Comparison of ENCODE assay signal across 8 mouse cellular contexts in genomic region chr6:129534057-129534456, GRCm38 (mm10). TPM values are rescaled to one million over a fixed set of nuclear protein-coding genes. Genes with fewer than 3 reads are reported as not detected.
DNase-seq lines count a peak whose midpoint lies in the region; ATAC-seq and TF ChIP-seq lines count a peak whose summit lies in the region.

No protein-coding gene starts in this region.

- H3K4me3 ChIP-seq in kidney, postnatal 0 days (replicated peaks; ENCODE audit: low read depth, low read length), result peak overlapping the region; percentile 95
- H3K4me3 ChIP-seq in ES-Bruce4 (ENCODE audit: low read depth, low read length), result peak overlapping the region; percentile 56
- peak overlapping the region; percentile 96 for H3K4me3 ChIP-seq in cerebellum, adult 2 months (replicated peaks; ENCODE audit: insufficient read depth, low read depth, low read length)
- peak overlapping the region; percentile 83 for H3K4me3 ChIP-seq in hindbrain, embryonic 10.5 days
- H3K4me3 ChIP-seq in midbrain, embryonic 11.5 days (ENCODE audit: low read depth, low read length), result peak overlapping the region; percentile 74

- H3K4me2 ChIP-seq in kidney, postnatal 0 days (ENCODE audit: low read length), result peak overlapping the region; percentile 83
- peak overlapping the region; percentile 56 for H3K4me2 ChIP-seq in midbrain, embryonic 11.5 days

- no peak; the same call in 1 of the 2 replicates for ATAC-seq in kidney, postnatal 0 days (replicated peaks; ENCODE audit: low FRiP score, low read depth)
- peak; percentile 57 for ATAC-seq in midbrain, embryonic 11.5 days (ENCODE audit: low FRiP score)

- peak overlapping the region; percentile 91 for H3K9ac ChIP-seq in kidney, postnatal 0 days (ENCODE audit: low read depth, low read length)
- H3K9ac ChIP-seq in ES-Bruce4 (ENCODE audit: low read depth, poor library complexity, severe bottlenecking), result peak overlapping the region; percentile 50
- H3K9ac ChIP-seq in midbrain, embryonic 11.5 days (ENCODE audit: low read length), result peak overlapping the region; percentile 76

- 14% methylated on average over 9 of the region's 9 CpGs for WGBS in kidney, postnatal 0 days
- 1% methylated on average over 9 of the region's 9 CpGs for WGBS in cerebellum, adult 2 months
- 27% methylated on average over 9 of the region's 9 CpGs for WGBS in hindbrain, embryonic 10.5 days
- 14% methylated on average over 9 of the region's 9 CpGs for WGBS in midbrain, embryonic 11.5 days

- peaks cover 11% of the 10 kb centered on the region for H3K4me1 ChIP-seq in kidney, postnatal 0 days (replicated peaks; ENCODE audit: insufficient read depth, low read length)
- H3K4me1 ChIP-seq in ES-Bruce4 (ENCODE audit: control insufficient read depth, insufficient read depth, low read length), result no peaks in the 10 kb centered on the region
- H3K4me1 ChIP-seq in cerebellum, adult 2 months (ENCODE audit: control insufficient read depth, insufficient read depth, low read length), result peaks cover 5% of the 10 kb centered on the region
- H3K4me1 ChIP-seq in hindbrain, embryonic 10.5 days (replicated peaks), result peaks cover 23% of the 10 kb centered on the region
- peaks cover 5% of the 10 kb centered on the region; the same call in 1 of the 2 replicates for H3K4me1 ChIP-seq in midbrain, embryonic 11.5 days (ENCODE audit: control insufficient read depth, insufficient read depth, low read length)

- peak overlapping the region; percentile 95 for H3K27ac ChIP-seq in kidney, postnatal 0 days
- H3K27ac ChIP-seq in ES-Bruce4 (ENCODE audit: insufficient read depth, low read length), result no peak overlapping the region
- peak overlapping the region; percentile 78; the same call in 1 of the 2 replicates for H3K27ac ChIP-seq in cerebellum, adult 2 months (ENCODE audit: insufficient read depth, low read length)
- peak overlapping the region; percentile 90 for H3K27ac ChIP-seq in hindbrain, embryonic 10.5 days
- H3K27ac ChIP-seq in midbrain, embryonic 11.5 days (ENCODE audit: low read depth, low read length), result no peak overlapping the region

- peak; percentile 56 for DNase-seq in kidney, postnatal 0 days (ENCODE audit: low spot score)
- no peak for DNase-seq in kidney, adult 18-20 months
- DNase-seq in cerebellum, adult 2 months, result peak; percentile 40 to 43
- no peak for DNase-seq in hindbrain, embryonic 10.5 days (ENCODE audit: low spot score)
- peak; percentile 89 for DNase-seq in midbrain, embryonic 11.5 days (ENCODE audit: low spot score, missing footprints)
- no peak for DNase-seq in B cell, adult 2 months
- DNase-seq in gastrocnemius, postnatal 25 days, result no peak

- TF ChIP-seq EP300 in ES-Bruce4 (IDR thresholded peaks at IDR 0.05; ENCODE audit: insufficient read depth, low read depth, low read length), result no peak

- TF ChIP-seq POLR2A in ES-Bruce4 (IDR thresholded peaks at IDR 0.05; ENCODE audit: insufficient read depth, low read length), result no peak
- TF ChIP-seq POLR2A in cerebellum, adult 2 months (IDR thresholded peaks at IDR 0.05; ENCODE audit: borderline replicate concordance, insufficient read depth, low read length), result no peak

- H3K9me3 ChIP-seq in kidney, postnatal 0 days (replicated peaks; ENCODE audit: low read length), result no peaks in the 10 kb centered on the region
- H3K9me3 ChIP-seq in ES-Bruce4 (replicated peaks; ENCODE audit: control insufficient read depth, insufficient read depth, low read length, poor library complexity, severe bottlenecking), result no peaks in the 10 kb centered on the region
- H3K9me3 ChIP-seq in hindbrain, embryonic 10.5 days, result no peaks in the 10 kb centered on the region
- no peaks in the 10 kb centered on the region for H3K9me3 ChIP-seq in midbrain, embryonic 11.5 days (ENCODE audit: control insufficient read depth, low read length)

- H3K36me3 ChIP-seq in kidney, postnatal 0 days (ENCODE audit: insufficient read depth, low read length), result peaks cover 13% of the 10 kb centered on the region; the same call in 1 of the 2 replicates
- H3K36me3 ChIP-seq in ES-Bruce4 (ENCODE audit: control insufficient read depth, insufficient read depth, low read length, poor library complexity, severe bottlenecking), result peaks cover 6% of the 10 kb centered on the region
- H3K36me3 ChIP-seq in hindbrain, embryonic 10.5 days, result peaks cover 18% of the 10 kb centered on the region
- H3K36me3 ChIP-seq in midbrain, embryonic 11.5 days (ENCODE audit: control insufficient read depth, insufficient read depth, low read length), result no peaks in the 10 kb centered on the region; the same call in 1 of the 2 replicates

- H3K27me3 ChIP-seq in kidney, postnatal 0 days (ENCODE audit: insufficient read depth, low read length), result no peaks in the 10 kb centered on the region
- no peaks in the 10 kb centered on the region for H3K27me3 ChIP-seq in ES-Bruce4 (ENCODE audit: control insufficient read depth, insufficient read depth, low read length, poor library complexity, severe bottlenecking)
- H3K27me3 ChIP-seq in cerebellum, adult 2 months (ENCODE audit: control insufficient read depth, insufficient read depth, low read length), result no peaks in the 10 kb centered on the region
- H3K27me3 ChIP-seq in hindbrain, embryonic 10.5 days (ENCODE audit: insufficient read depth, poor library complexity, severe bottlenecking), result no peaks in the 10 kb centered on the region
- no peaks in the 10 kb centered on the region for H3K27me3 ChIP-seq in midbrain, embryonic 11.5 days (ENCODE audit: control insufficient read depth, insufficient read depth, low read length)

- TF ChIP-seq CTCF in kidney, postnatal 0 days (IDR thresholded peaks at IDR 0.05; ENCODE audit: low read depth), result no peak
- TF ChIP-seq CTCF in ES-Bruce4 (IDR thresholded peaks at IDR 0.05; ENCODE audit: low read depth, low read length), result no peak
- TF ChIP-seq CTCF in cerebellum, adult 2 months (IDR thresholded peaks at IDR 0.05; ENCODE audit: borderline replicate concordance, insufficient read depth, low read depth, low read length), result no peak

RNA-seq across cellular contexts. Expression of gene Gabarapl1, which starts 1.1 kb away (rescaled TPM):
- polyA plus RNA-seq in kidney, postnatal 0 days (2015; fragmentation: Nextera tagmentation; extraction: Ambion mirVana), result 126 and 139 TPM in 2 replicates
- 68.1 and 75.1 TPM in 2 replicates for polyA plus RNA-seq in ES-Bruce4 (2011; ENCODE audit: insufficient read depth, insufficient read length, low read depth, missing spikeins)
- polyA plus RNA-seq in cerebellum, adult 2 months (2012; rRNA removed), result 380 and 434 TPM in 2 replicates
- polyA plus RNA-seq in hindbrain, embryonic 10.5 days (2016; fragmentation: Nextera tagmentation; extraction: Ambion mirVana), result 49.1 and 68.0 TPM in 2 replicates
- 22.7 and 24.5 TPM in 2 replicates for polyA plus RNA-seq in midbrain, embryonic 11.5 days (2014; fragmentation: Nextera tagmentation; extraction: Ambion mirVana)
- 10 to 100 TPM; 38.2 to 41.9 TPM for total RNA-seq in gastrocnemius, postnatal 25 days (2021)

RNA-seq across cellular contexts. Expression of gene Tmem52b, which starts 21.7 kb away (rescaled TPM):
- polyA plus RNA-seq in kidney, postnatal 0 days (2015; fragmentation: Nextera tagmentation; extraction: Ambion mirVana), result 96.6 and 98.5 TPM in 2 replicates
- polyA plus RNA-seq in ES-Bruce4 (2011; ENCODE audit: insufficient read depth, insufficient read length, low read depth, missing spikeins), result not detected in 2 replicates
- not detected in 2 replicates for polyA plus RNA-seq in cerebellum, adult 2 months (2012; rRNA removed)
- not detected in 2 replicates for polyA plus RNA-seq in hindbrain, embryonic 10.5 days (2016; fragmentation: Nextera tagmentation; extraction: Ambion mirVana)
- not detected in 2 replicates for polyA plus RNA-seq in midbrain, embryonic 11.5 days (2014; fragmentation: Nextera tagmentation; extraction: Ambion mirVana)
- not detected for total RNA-seq in gastrocnemius, postnatal 25 days (2021)

RNA-seq across cellular contexts. Expression of gene Olr1, which starts 27.1 kb away (rescaled TPM):
- polyA plus RNA-seq in kidney, postnatal 0 days (2015; fragmentation: Nextera tagmentation; extraction: Ambion mirVana), result not detected in 2 replicates
- 1.3 and 1.4 TPM in 2 replicates for polyA plus RNA-seq in ES-Bruce4 (2011; ENCODE audit: insufficient read depth, insufficient read length, low read depth, missing spikeins)
- polyA plus RNA-seq in cerebellum, adult 2 months (2012; rRNA removed), result not detected in 2 replicates
- polyA plus RNA-seq in hindbrain, embryonic 10.5 days (2016; fragmentation: Nextera tagmentation; extraction: Ambion mirVana), result 0.09 TPM in 1 of 2 replicates, not detected in the other
- 0.06 TPM in 1 of 2 replicates, not detected in the other for polyA plus RNA-seq in midbrain, embryonic 11.5 days (2014; fragmentation: Nextera tagmentation; extraction: Ambion mirVana)
- total RNA-seq in gastrocnemius, postnatal 25 days (2021), result not detected

RNA-seq across cellular contexts. Expression of gene Klre1, which starts 43.6 kb away (rescaled TPM):
- polyA plus RNA-seq in kidney, postnatal 0 days (2015; fragmentation: Nextera tagmentation; extraction: Ambion mirVana), result not detected in 2 replicates
- polyA plus RNA-seq in ES-Bruce4 (2011; ENCODE audit: insufficient read depth, insufficient read length, low read depth, missing spikeins), result not detected in 2 replicates
- polyA plus RNA-seq in cerebellum, adult 2 months (2012; rRNA removed), result 0.06 TPM in 1 of 2 replicates, not detected in the other
- not detected in 2 replicates for polyA plus RNA-seq in hindbrain, embryonic 10.5 days (2016; fragmentation: Nextera tagmentation; extraction: Ambion mirVana)
- polyA plus RNA-seq in midbrain, embryonic 11.5 days (2014; fragmentation: Nextera tagmentation; extraction: Ambion mirVana), result not detected in 2 replicates
- not detected for total RNA-seq in gastrocnemius, postnatal 25 days (2021)

RNA-seq across cellular contexts. Expression of gene Klrd1, which starts 57.5 kb away (rescaled TPM):
- 0.32 and 0.45 TPM in 2 replicates for polyA plus RNA-seq in kidney, postnatal 0 days (2015; fragmentation: Nextera tagmentation; extraction: Ambion mirVana)
- polyA plus RNA-seq in ES-Bruce4 (2011; ENCODE audit: insufficient read depth, insufficient read length, low read depth, missing spikeins), result not detected in 2 replicates
- polyA plus RNA-seq in cerebellum, adult 2 months (2012; rRNA removed), result 0.13 TPM in 1 of 2 replicates, not detected in the other
- polyA plus RNA-seq in hindbrain, embryonic 10.5 days (2016; fragmentation: Nextera tagmentation; extraction: Ambion mirVana), result not detected in 2 replicates
- polyA plus RNA-seq in midbrain, embryonic 11.5 days (2014; fragmentation: Nextera tagmentation; extraction: Ambion mirVana), result not detected in 2 replicates
- total RNA-seq in gastrocnemius, postnatal 25 days (2021), result not detected

Comparison
In these comparisons a context has a peak if more than half of its experiments do, and no peak if none do; other contexts are left out.
1. DNase-seq: peak in kidney, postnatal 0 days (single experiment), cerebellum, adult 2 months (2 of 2) and midbrain, embryonic 11.5 days (single experiment); none in kidney, adult 18-20 months (single experiment), hindbrain, embryonic 10.5 days (single experiment), B cell, adult 2 months (0 of 2) and gastrocnemius, postnatal 25 days (single experiment).
2. H3K27ac ChIP-seq: peak in kidney, postnatal 0 days (single experiment), cerebellum, adult 2 months (single experiment) and hindbrain, embryonic 10.5 days (single experiment); none in ES-Bruce4 (single experiment) and midbrain, embryonic 11.5 days (single experiment).
3. RNA of gene Tmem52b, which starts 21.7 kb away (polyA plus RNA-seq): 96.6 to 98.5 TPM in kidney, postnatal 0 days; not detected in ES-Bruce4, not detected in cerebellum, adult 2 months, not detected in hindbrain, embryonic 10.5 days and not detected in midbrain, embryonic 11.5 days; every median in the first group is over 10 times any median in the second.
4. Peak in every context shown above with its lines, with median percentiles within 50 percentile points of each other: H3K4me3 ChIP-seq and H3K9ac ChIP-seq.